Mouse (Mus musculus): Measurements from ENCODE around the gene Il10rb.

DNA sequence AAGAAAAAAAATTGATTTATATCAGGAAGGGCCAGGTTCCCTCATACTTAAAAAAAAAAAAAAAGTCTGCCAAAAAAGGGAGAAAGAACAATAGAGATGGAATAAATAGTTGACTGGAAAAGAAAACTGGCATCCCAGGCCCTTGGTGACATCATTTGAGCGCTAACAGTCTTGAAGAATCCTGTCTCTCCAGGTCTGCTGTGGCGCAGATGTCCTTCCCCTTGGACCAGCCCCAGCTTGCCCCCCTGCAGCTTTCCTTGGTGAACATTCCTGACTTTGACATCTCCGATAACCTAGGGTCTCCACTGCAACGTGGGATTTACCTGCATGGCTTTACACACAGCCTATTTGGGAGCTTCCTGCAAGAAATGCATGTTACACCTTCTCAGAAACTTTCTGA lies 24.4 kb upstream of the Il10rb start:
- no peak for TF ChIP-seq CTCF (IDR thresholded peaks at IDR 0.05)
- no peak for TF ChIP-seq EP300 (IDR thresholded peaks at IDR 0.05; ENCODE audit: insufficient read depth, low read depth, low read length)
- TF ChIP-seq POLR2A (IDR thresholded peaks at IDR 0.05; ENCODE audit: insufficient read depth, low read depth, low read length), result no peak
